Mouse (Mus musculus) heart, postnatal 25 days (tissue): ENCODE data around the gene Gm20521. TPM values are rescaled to one million over a fixed set of nuclear protein-coding genes. Genes with fewer than 3 reads are reported as not detected.
"Not testable (repeated sequence)": the region's sequence is repeated elsewhere in the genome, so short reads cannot be mapped to it uniquely, and the experiment has no call there.

Experiments used
- DNase-seq: peaks from one replicate; pipeline ENCODE4 v3.0.0; 2022; ENCODE audit warnings: low spot score
- intact Hi-C: fragments of 180-260 bp; cut with DNase I; formaldehyde crosslinking; loops from one replicate; pipeline ENCODE4 v1.15.1; 2025
- total RNA-seq, 2 experiments: library from RNA; stranded (reverse); gene quantifications; 2 replicates each; pipeline ENCODE4 v1.2.3; 2021

Gene Gm20521
- total RNA-seq, 2 experiments from 2014 or later = 4.5 to 6.8 TPM

DNA sequence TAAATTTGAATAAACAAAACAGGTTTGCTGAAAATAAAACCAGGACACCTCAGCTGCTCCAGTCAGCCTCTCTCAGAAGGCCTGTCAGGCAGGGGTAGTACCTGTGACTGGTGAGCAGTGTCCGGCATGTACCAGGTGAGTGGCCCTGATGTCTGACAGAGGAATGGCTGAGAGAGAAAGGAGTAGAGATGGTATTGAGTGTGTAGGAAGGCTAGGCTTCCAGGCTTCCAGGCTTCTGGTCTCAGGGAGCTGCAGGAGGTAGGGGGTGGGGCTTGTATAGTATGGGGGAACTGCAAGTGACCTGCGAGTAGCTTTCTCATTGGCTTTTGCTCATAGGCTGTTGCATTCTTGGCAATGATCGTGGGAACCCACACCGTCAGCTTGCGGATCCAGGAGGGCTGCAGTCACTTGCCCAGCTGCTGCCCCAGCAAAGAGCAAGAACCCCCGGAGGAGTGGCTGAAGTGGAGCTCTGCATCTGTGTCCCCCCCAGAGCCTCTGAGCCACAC lies 49.5 kb downstream of the Gm20521 start, which contains the start of gene Il25:
TSS of gene Il25 (plus strand) at position 51 of the 506 bp plus-strand sequence.
- intact Hi-C loops = no loop called here
- no peak for DNase-seq

DNA sequence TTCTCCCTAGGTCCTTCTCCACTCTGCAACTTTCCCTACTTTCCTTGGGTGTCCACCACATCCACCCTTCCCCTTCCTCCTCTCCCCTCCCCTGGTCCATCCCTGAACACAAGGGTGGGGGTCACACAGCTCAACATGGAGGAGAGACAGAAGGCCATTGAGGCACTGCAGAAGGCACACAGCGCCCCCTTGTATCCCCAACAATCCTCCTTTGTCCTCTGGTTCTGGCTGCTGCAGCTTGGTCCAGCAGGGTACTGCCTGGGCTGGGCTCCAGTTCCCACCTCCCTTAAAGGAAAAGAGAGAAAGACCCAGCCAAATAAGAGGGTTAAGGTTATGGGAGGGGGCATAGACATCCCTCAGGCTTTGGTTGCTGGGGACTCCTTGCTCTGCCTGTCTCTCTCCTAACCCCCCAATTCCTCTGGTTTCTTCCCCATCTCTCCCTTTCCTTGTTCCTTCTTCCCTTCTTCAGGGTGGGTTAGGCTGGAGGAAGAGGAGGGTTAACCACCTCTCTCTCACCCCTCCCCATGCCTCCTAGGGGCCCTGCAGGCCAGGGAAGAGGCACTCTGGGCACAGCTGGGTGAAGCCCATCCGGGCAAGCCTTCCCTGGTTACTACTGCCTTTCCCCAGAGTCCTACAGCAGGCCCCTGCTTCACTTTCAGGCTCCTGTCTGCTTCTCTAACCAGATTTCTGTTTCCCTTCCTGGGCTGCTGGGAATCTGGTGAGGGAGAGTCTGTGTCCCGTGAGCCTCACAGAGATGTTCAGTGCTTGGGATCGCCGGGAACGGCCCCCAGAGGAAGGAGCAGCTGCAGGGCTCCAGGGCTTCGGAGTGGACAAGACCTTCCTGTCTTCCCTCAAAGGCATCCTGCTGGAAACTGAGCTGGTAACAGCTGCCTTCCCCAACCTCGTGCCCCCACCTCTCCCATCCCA lies 52.9 kb downstream of the Gm20521 start, which contains the start of gene Cmtm5:
TSS of gene Cmtm5 (plus strand) at position 358 of the 927 bp plus-strand sequence.
- no peak for DNase-seq
- intact Hi-C loops = no loop called here

DNA sequence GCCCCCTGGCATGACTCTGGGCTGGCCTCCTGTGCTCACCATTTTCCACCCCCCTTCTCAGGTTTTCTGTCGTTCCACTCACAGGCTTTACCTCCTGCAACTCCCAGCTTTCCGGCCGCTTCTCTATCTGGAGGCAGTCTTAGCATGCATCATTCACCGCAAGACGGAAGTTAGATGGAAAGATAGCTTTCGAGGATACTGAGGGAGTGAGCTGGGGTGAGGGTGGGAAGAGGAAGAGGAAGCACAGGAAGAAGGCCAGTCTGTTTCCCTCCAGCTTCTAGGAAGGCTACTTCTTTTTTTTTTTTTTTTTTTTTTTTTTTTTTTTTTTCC lies 53.6 kb downstream of the Gm20521 start:
- intact Hi-C loops = no loop called here
- no peak for DNase-seq

DNA sequence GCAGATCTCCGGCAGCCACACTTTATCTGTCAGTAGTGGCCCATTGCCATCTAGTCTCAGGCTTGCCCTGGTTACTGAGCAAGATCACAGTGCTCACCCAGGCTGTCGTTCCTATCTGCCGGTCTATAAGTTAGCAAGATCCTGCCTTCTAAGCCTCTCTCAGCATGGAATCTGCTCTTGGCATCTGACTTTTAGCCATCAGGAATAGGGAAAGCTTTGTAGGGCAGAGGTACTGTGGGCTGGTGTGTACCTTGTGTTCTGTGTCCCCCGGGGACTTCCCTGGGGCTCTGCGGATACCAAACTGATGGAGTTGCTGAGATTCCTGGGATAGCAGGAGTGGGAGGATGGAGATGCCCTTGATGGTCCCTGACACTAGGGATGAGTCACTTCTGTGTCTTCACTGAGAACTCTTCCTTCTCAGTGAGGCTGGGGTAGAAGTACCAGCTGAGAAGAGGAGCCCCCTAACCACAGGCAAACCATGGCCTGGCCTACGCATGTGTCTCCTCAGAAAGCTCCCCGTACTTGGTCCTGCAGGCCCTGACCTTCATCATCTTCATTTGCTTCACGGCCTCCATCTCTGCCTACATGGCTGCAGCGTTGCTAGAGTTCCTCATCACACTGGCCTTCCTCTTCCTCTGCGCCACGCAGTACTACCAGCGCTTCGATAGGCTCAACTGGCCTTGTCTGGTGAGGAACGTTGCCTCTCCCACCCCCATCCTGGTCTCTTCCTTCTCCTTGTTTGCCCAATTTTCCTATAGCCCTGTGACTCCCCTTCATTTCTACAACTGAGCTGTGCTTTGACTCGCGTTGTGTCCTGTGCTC lies 54.3 kb downstream of the Gm20521 start:
- intact Hi-C loops = no loop called here
- DNase-seq = no peak

DNA sequence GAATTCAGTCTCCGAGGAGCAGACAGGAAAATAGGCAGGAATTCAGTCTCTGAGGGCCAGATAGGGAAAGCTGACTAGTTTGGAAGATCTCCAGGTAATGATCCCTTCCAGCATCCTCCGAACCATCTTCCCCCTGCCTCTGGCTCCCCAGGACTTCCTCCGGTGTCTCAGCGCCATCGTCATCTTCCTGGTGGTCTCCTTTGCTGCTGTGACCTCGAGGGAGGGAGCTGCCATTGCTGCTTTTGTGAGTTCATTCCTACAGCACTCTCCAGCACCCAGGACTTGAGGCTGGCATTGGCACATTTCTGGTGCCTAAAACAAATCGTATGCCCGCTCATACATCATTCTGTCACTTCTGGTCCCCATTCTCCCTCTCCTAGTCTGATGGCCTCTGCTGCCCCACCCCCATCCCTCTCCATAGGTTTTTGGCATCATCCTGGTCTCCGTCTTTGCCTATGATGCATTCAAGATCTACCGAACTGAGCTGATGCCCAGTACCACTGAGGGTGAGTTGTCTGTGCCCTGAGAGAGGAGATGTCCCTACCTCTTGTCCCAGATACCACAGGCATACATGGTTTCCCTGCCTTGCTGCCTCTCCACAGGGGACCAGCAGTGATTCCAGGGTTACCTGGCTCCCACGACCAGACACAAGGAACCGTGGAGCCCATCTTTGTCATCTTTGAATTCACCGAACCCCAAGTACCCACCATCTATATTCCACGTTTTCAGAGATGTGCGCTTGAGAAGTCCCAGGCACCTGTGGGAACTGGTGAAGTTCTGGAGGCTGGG lies 55.4 kb downstream of the Gm20521 start:
- DNase-seq = no peak
- intact Hi-C loops = loop anchor here (1.0 kb wide), 2 partner anchors 38 to 95 kb away; no protein-coding TSS in a partner anchor

DNA sequence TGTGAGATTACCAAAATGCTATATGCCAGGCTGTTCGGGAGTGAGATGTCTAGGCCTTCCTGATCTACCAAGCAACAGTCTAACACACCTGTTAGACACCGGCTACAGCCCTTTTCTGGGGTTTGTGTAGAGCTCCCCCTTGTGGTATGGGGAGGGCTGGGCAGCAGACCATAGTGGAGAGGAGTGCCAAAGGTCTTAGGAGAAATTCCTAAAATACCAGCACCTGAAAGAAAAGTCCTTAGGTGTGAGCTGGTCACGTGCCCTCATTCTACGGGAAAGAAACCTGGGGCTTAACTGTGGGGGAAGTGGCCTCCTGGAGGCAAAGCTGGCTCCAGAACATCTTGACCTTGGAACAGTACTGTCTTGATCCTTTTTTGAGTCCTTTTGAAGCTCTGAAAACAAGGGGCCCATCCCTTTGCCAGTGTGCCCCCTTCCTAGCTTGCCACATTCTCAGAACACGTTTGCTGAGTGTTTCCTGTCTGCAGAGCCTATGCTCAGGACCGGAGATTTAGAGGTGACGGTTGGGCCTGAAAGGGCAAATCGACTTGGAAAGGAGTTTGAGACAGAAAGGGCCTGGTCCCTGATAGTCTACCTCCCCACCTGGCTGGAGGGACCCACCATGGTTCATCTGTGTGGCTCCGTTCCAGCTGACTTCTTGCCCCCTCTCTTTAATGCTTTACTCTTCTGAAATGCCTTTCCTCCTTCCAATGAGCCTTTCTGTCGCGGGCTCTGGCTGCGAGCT lies 56.4 kb downstream of the Gm20521 start:
- DNase-seq = no peak
- intact Hi-C loops = loop anchor here (1.0 to 2.0 kb wide), 3 partner anchors 39 to 96 kb away; partner anchors contain the start of gene Ngdn

DNA sequence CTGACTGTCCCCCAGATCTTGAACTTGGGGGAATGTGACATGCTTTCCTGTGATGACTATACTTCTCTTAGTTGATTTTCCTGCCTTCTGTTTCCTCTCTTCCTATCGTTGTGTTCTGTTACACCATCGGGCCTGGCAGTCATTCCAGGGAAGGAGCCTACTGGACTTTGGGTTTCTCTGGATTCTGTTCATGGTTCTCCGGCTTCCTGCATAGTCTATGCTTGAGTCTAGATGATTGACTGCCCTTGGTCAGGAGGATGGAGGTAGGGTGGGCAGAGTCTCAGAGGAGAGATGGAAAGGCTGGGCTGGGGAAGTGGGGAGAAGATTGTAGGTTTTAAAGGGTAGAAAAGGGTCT lies 56.9 kb downstream of the Gm20521 start:
- intact Hi-C loops = loop anchor here (2.0 kb wide), 1 partner anchor 75 kb away; the partner anchor contains the start of gene Ngdn
- DNase-seq = no peak

DNA sequence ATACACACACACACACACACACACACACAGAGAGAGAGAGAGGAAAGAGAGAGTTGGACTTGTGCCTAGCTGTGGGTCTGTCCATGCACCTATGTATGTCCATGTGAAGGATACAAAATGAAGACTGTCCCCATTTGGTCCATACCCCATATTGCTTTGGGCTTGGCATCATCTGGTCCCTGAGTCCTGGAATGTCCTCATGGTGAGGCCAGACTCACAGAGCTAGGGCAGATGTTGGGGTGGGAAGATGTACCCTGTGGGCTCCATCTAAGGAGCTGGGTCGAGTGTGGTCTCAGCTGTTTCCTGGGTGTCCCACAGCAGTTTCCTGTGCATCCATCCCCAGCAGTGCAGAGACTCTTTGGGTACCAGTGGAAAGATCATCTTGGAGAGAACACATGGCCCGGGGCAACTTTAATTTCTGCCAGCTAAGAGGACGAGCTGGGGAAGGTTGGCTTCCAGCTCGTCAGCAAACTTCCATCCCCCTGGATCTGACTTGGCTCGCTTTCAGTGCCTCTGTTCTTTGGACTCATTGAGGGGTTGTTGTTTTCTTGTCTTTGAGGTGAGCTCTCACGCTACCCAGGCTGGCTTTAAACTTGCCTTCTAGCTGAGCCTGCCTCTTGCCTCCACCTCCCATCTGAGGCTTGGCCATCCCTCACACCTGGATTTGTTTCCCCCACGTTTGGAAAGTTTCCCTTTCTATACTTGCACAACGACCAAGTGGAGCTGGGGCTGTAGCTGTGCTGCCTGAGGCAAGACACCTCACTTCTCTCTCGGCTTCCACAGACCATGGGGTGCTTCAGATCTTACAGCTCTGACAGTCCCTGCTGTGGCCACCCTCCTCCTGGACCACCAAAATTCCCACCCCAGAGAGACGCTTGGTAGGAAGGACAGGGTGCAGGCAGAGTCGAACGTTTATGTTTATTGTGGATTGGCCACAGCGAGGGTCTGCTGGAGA lies 58.1 kb downstream of the Gm20521 start:
- no peak for DNase-seq
- intact Hi-C loops = loop anchor here (2.0 kb wide), 1 partner anchor 74 kb away; the partner anchor contains the start of gene Ngdn

DNA sequence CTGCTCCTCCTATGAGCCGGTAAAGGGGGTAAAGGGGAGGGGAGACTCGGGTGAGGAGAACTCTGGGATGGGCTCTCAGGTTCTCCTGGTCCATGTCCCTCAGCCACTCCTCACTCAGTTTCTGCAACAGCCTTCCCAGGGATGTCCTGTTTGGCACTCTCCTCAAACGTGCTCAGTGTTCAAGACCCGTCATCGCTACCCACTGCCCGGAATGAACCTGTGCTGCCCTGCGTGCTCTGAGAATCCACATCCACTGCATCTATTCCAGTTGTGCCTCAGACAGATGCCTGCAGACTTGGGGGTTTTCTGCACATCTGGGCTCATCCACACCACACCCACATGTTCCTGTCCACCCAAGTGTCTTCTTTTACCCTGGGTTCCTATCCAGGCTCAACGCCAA lies 59.2 kb downstream of the Gm20521 start:
- DNase-seq = no peak
- intact Hi-C loops = no loop called here

DNA sequence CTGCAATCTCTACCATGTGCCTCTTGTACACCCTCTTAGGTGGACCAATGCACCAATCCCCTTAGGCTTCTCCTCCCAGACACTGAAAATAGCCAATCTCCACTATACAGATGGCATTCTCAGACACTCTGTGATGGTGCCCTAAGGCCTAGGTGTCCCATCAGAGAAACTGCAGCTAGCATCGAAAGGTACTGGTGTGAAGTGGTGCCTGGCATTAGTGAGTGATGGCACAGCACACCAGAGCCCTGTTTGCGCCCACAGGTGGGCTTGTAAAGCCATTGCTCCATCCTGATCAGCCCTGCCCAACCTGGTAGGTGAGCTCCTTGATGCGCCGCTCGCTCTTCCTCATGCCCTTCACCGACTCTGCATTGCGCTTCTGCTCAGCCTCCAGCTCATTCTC lies 60.7 kb downstream of the Gm20521 start:
- intact Hi-C loops = loop anchor here (1.0 kb wide), 1 partner anchor 29 kb away; no protein-coding TSS in a partner anchor
- no peak for DNase-seq

DNA sequence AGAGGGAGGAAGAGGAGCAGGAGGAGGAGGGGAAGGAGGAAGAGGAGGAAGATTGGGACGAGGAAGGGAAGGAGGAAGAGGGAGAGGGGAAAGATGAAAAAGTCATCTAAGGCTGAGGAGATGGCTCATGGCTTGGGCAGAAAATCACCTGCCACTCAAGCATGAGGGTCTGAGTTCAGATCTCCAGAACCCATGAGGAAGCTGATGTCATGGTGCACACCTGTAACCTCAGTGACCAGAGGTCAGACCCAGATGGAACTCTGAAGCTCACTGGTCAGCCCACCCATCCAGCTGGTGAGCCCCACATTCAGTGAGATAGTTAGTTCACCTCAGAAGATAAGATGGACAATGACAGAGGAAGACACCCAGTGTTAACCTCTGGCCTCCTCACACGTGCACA lies 61.7 kb downstream of the Gm20521 start:
- intact Hi-C loops = loop anchor here (1.0 kb wide), 1 partner anchor 28 kb away; no protein-coding TSS in a partner anchor
- DNase-seq = no peak

DNA sequence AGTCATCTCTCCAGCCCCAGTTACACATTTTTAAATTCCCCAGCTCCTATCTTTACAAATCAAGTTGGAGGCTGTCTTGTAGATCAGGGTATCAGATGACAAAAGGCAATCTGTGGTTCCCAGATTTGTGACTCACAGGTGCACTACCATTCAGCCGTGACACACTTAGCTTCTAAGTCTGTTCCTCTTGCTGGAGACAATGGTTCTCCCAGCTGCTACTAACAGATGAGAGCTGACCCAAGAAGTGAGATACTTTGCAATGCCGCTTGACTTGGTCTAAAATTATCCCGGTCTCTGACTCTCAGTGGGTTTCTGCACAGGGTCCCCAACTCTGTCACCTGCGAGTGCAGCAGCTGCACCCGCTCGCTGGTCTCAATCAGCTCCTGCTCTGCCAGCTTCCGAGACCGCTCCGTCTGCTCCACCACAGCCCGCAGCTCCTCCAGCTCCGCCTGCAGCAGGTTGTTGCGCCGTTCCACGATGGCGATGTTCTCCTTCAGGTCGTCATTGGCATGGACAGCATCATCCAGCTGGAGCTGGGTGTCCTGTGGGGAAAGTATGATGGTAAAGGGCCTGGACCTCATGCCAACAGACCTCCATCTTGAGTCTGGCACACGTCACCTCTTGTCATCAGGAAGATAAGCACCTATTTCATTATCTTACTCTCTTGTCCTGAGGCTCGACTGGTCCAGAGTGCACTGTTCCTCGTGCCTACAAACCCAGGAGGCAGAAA lies 62.9 kb downstream of the Gm20521 start:
- intact Hi-C loops = no loop called here
- no peak for DNase-seq

DNA sequence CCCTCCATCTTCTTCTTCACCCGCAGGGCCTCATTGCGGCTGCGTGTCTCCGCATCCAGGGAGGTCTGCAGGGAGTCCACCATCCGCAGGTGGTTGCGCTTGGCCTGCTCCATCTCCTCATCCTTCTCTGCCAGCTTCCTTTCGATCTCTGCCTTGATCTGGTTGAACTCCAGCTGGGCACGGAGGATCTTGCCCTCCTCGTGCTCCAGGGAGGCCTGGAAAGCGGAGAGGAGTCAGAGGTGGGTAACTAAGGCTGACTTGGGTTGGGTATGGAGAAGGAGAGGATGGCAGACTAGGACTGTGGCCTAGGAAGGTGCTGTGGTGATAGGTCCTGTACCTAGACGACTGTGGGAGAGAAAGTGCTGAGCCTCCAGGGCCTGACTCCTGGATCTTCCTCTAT lies 63.8 kb downstream of the Gm20521 start:
- DNase-seq, intact Hi-C loops: not testable (repeated sequence)
